Comparison of ENCODE assay signal across 19 mouse cellular contexts in the genomic region with DNA sequence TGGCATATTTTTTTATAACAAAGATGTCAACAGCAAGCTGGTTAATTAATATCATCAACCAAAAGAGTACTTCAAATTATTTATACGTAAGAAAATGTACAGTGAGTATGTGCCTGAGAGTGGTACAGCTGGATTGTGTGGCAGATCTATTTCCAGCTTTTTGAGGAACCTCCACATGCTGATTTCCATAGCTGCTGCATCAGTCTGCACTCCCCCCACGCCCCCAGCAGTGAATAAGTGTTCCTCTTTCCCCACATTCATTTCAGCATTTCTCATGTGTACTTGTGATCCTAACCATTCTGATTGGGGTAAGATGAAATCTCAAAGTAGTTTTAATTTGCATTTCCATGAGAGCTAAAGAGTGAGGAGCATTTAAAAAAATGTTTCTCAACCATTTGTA. TPM values are rescaled to one million over a fixed set of nuclear protein-coding genes. Genes with fewer than 3 reads are reported as not detected.
A peak's percentile ranks its signal among the peaks of the same experiment; 100 is the strongest.
DNase-seq lines count a peak whose midpoint lies in the region; ATAC-seq lines count a peak whose summit lies in the region.
"Had no signal": no experiment of that assay in that cellular context is flagged by ENCODE, and none has a peak within 500 bp of the region (broad histone marks: within the 10 kb centered on the region; RNA-seq: fewer than 3 reads in every experiment).

No protein-coding gene starts in this region.

- DNase-seq in frontal cortex, postnatal 10 days (ENCODE audit: low spot score in 2 of 2), result no peak
- DNase-seq in lung, postnatal 36 days, result peak; percentile 7
- no peak for DNase-seq in lung, postnatal 4 days
- DNase-seq in telencephalon, adult 2 months (ENCODE audit: low read depth, low spot score), result peak; percentile 23
- no peak for DNase-seq in urinary bladder, postnatal 25 days (ENCODE audit: low spot score)
- DNase-seq in ovary, postnatal 14 days (ENCODE audit: low spot score), result no peak
- DNase-seq: adrenal gland, postnatal 10 days; B cell, adult 2 months; cerebellum, adult 11-12 months; cerebellum, adult 9-11 months; cerebellum, postnatal 36 days; forebrain, postnatal 0 days; gastrocnemius, postnatal 10 days; heart, postnatal 36 days had no signal

- peak; percentile 78 for ATAC-seq in frontal cortex, adult (ENCODE audit: low TSS enrichment)
- ATAC-seq in megakaryocyte, adult 5-6 weeks (ENCODE audit: poor library complexity, severe bottlenecking), result peak; percentile 69
- ATAC-seq: CD4-positive, CD25-positive, alpha-beta regulatory T cell, adult 4 months; forebrain, embryonic 13.5 days; forebrain, postnatal 0 days had no signal

RNA-seq across cellular contexts. Expression of gene Hivep2, which starts 30.2 kb away (rescaled TPM):
- 3.4 and 5.2 TPM in 2 replicates for total RNA-seq in megakaryocyte, adult 5-6 weeks (2015)
- 1.7 and 2.0 TPM in 2 replicates for total RNA-seq in megakaryocyte, adult 5-6 weeks (2017)
- total RNA-seq: MEL had no signal

Comparison
In these comparisons a context has a peak if more than half of its experiments do, and no peak if none do; other contexts are left out.
1. DNase-seq: peak in lung, postnatal 36 days (single experiment) and telencephalon, adult 2 months (single experiment); none in frontal cortex, postnatal 10 days (0 of 2), lung, postnatal 4 days (0 of 2), urinary bladder, postnatal 25 days (single experiment) and ovary, postnatal 14 days (single experiment).